Mouse (Mus musculus) MEL (cell line): ENCODE results near the gene Ppm1g. TPM values are rescaled to one million over a fixed set of nuclear protein-coding genes. Genes with fewer than 3 reads are reported as not detected.

Experiments
- DNase-seq: peaks from one replicate; pipeline ENCODE4 v3.0.0; 2011; ENCODE audit warnings: low read depth, low spot score
- H3K27ac ChIP-seq: 2 replicates; pipeline ENCODE4 v1.5.1; 2012; ENCODE audit warnings: low read depth, mild to moderate bottlenecking, control low read depth, low read length, moderate library complexity; ENCODE audit not compliant: control insufficient read depth
- H3K27me3 ChIP-seq, 2 experiments: fragments of 150-350 bp in 1 of 2; sonication (generic) in 1 of 2; 2 replicates each; pipeline ENCODE4 v1.6.1; 2012; ENCODE audit warnings: low read length in 2 of 2, mild to moderate bottlenecking in 2 of 2, improper control_type of control experiment in 1 of 2, moderate library complexity in 1 of 2; ENCODE audit not compliant: insufficient read depth in 2 of 2, control insufficient read depth in 1 of 2
- H3K36me3 ChIP-seq, 2 experiments: 2 replicates each; pipeline ENCODE4 v1.6.1; 2012 to 2014; ENCODE audit warnings: low read length in 2 of 2, improper control_type of control experiment in 1 of 2, inconsistent platforms in 1 of 2, mild to moderate bottlenecking in 1 of 2; ENCODE audit not compliant: insufficient read depth in 2 of 2, control insufficient read depth in 1 of 2
- H3K4me1 ChIP-seq, 2 experiments: fragments of 150-350 bp in 1 of 2; sonication (generic) in 1 of 2; 2 replicates each; pipeline ENCODE4 v1.6.1; 2012; ENCODE audit warnings: low read length in 2 of 2, improper control_type of control experiment in 1 of 2, mild to moderate bottlenecking in 1 of 2; ENCODE audit not compliant: insufficient read depth in 2 of 2, control insufficient read depth in 1 of 2
- H3K4me3 ChIP-seq, 2 experiments: fragments of 150-350 bp in 1 of 2; sonication (generic) in 1 of 2; 2 replicates each; pipeline ENCODE4 v1.5.1; 2012; ENCODE audit warnings: low read depth in 2 of 2, low read length in 2 of 2, mild to moderate bottlenecking in 2 of 2, moderate library complexity in 2 of 2, control low read depth in 1 of 2, improper control_type of control experiment in 1 of 2; ENCODE audit not compliant: control insufficient read depth in 1 of 2, insufficient read depth in 1 of 2
- H3K79me2 ChIP-seq: 2 replicates; pipeline ENCODE4 v1.6.1; 2012; ENCODE audit warnings: mild to moderate bottlenecking, low read length, moderate library complexity; ENCODE audit not compliant: control insufficient read depth, poor library complexity, insufficient read depth
- H3K9ac ChIP-seq: 2 replicates; pipeline ENCODE4 v1.6.1; 2012; ENCODE audit warnings: low read depth, mild to moderate bottlenecking, control low read depth, low read length, moderate library complexity; ENCODE audit not compliant: control insufficient read depth, poor library complexity, severe bottlenecking
- H3K9me3 ChIP-seq: fragments of 150-350 bp; sonication (generic); replicated peaks from 2 replicates; pipeline ENCODE4 v1.6.1; 2012; ENCODE audit warnings: mild to moderate bottlenecking, low read length, improper control_type of control experiment, moderate library complexity; ENCODE audit not compliant: insufficient read depth
- CHD1 ChIP-seq: IDR thresholded peaks from 2 replicates; pipeline ENCODE4 v1.6.1; 2012; ENCODE audit warnings: low read depth, mild to moderate bottlenecking, inconsistent platforms, low read length, improper control_type of control experiment
- CHD2 ChIP-seq: IDR thresholded peaks from 2 replicates; pipeline ENCODE4 v1.6.1; 2011; ENCODE audit warnings: low read length, improper control_type of control experiment
- CTCF ChIP-seq, 3 experiments: IDR thresholded peaks in 2 of 3; conservative IDR thresholded peaks in 1 of 3; 2 replicates each; pipeline ENCODE4 v1.5.1; 2011 to 2012; ENCODE audit warnings: low read length in 3 of 3, low read depth in 2 of 3, mild to moderate bottlenecking in 2 of 3, improper control_type of control experiment in 1 of 3, inconsistent platforms in 1 of 3, mixed read lengths in 1 of 3, moderate library complexity in 1 of 3; ENCODE audit not compliant: control insufficient read depth in 1 of 3, insufficient read depth in 1 of 3, poor library complexity in 1 of 3, severe bottlenecking in 1 of 3
- ELF1 ChIP-seq: IDR thresholded peaks from 2 replicates; pipeline ENCODE4 v1.6.1; 2014; ENCODE audit warnings: low read depth, mild to moderate bottlenecking, inconsistent platforms, low read length, improper control_type of control experiment, moderate library complexity
- GATA1 ChIP-seq: IDR thresholded peaks from 2 replicates; pipeline ENCODE4 v1.6.1; 2011; ENCODE audit warnings: low read depth, low read length, improper control_type of control experiment
- JUND ChIP-seq: IDR thresholded peaks from 2 replicates; pipeline ENCODE4 v1.6.1; 2011; ENCODE audit warnings: low read depth, mild to moderate bottlenecking, improper control_type of control experiment, low read length
- MAZ ChIP-seq: IDR thresholded peaks from 2 replicates; pipeline ENCODE4 v1.6.1; 2012; ENCODE audit warnings: low read depth, mild to moderate bottlenecking, inconsistent platforms, low read length, improper control_type of control experiment
- MEF2A ChIP-seq: IDR thresholded peaks from 2 replicates; pipeline ENCODE4 v1.6.1; 2014; ENCODE audit warnings: low read depth, mild to moderate bottlenecking, inconsistent platforms, low read length, improper control_type of control experiment; ENCODE audit not compliant: poor library complexity, insufficient replicate concordance, severe bottlenecking; ENCODE audit errors: extremely low read depth
- POLR2A ChIP-seq, 2 experiments: IDR thresholded peaks; 2 replicates each; pipeline ENCODE4 v1.6.1; 2011 to 2012; ENCODE audit warnings: low read length in 2 of 2, mild to moderate bottlenecking in 2 of 2, control low read depth in 1 of 2, improper control_type of control experiment in 1 of 2, low read depth in 1 of 2, moderate library complexity in 1 of 2; ENCODE audit not compliant: control insufficient read depth in 1 of 2, insufficient read depth in 1 of 2, poor library complexity in 1 of 2
- SIN3A ChIP-seq: IDR thresholded peaks from 2 replicates; pipeline ENCODE4 v1.6.1; 2012; ENCODE audit warnings: low read length, improper control_type of control experiment, inconsistent platforms
- TAL1 ChIP-seq: IDR thresholded peaks from 2 replicates; pipeline ENCODE4 v1.6.1; 2012; ENCODE audit warnings: mild to moderate bottlenecking, inconsistent platforms, low read length, moderate library complexity, mixed read lengths
- ZC3H11A ChIP-seq: IDR thresholded peaks from 2 replicates; pipeline ENCODE4 v1.6.1; 2012; ENCODE audit warnings: low read depth, mild to moderate bottlenecking, inconsistent platforms, low read length, improper control_type of control experiment
- ZMIZ1 ChIP-seq: IDR thresholded peaks from 2 replicates; pipeline ENCODE4 v1.6.1; 2012; ENCODE audit warnings: low read depth, mild to moderate bottlenecking, inconsistent platforms, low read length, improper control_type of control experiment, moderate library complexity
- polyA plus RNA-seq, 2 experiments: library from polyadenylated mRNA; stranded (reverse) in 1 of 2; unstranded in 1 of 2; fragments of >175 nt in 1 of 2; fragments of >200 nt in 1 of 2; gene quantifications; 2 replicates each; pipeline versions ENCODE4 v1.2.1 to v1.2.4; 2012; ENCODE audit warnings: low replicate concordance in 2 of 2, low read depth in 1 of 2; ENCODE audit not compliant: insufficient read length in 2 of 2, insufficient read depth in 1 of 2, missing spikeins in 1 of 2
- total RNA-seq: library from RNA; depleted of rRNA; stranded (reverse); fragments of 300-350 nt; gene quantifications from 2 replicates; pipeline ENCODE4 v1.2.3, GENCODE M21; 2012

Gene Ppm1g
- total and polyA plus RNA-seq, 3 experiments = 169 to 639 (median 408) TPM

DNA sequence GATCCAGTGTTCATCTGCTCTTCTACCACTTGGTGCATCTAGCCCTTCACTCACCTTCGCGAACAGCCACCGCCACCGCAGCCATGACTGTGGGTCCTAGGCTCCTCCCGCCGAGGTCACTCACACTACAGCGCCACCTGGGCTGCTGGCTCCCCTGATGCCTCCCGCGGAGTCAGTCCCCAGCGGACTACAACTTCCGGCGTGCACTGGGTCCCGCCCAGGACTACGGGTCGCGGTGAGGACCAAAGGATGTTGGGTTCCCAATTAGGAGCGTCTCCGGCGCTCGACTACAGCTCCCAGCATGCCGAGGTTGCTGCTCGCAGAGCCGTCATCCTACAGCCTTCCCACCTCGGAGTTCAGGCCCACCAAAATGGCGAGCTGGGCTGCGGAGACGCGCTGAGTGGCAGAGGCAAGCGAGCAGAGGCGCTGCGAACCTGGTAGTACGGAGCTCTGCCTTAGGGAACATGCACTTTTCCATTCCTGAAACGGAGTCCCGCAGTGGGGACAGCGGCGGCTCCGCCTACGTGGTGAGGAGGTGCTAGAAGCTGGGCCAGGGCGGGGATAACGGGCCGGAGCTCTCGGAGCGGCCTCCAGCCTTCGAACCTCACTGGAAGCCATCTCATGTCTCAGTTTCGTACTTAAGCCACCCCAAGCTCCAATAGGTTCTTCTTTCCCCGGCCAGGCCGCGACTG lies 27.4 kb downstream of the Ppm1g start, which contains the start of the genes Snx17 and Eif2b4 (continued):
- TF ChIP-seq SIN3A = peak; percentile 100
- peak; percentile 92 for TF ChIP-seq ZMIZ1
- TF ChIP-seq TAL1 = no peak
- peak; percentile 66; the same call in 1 of the 2 replicates for TF ChIP-seq CHD2

DNA sequence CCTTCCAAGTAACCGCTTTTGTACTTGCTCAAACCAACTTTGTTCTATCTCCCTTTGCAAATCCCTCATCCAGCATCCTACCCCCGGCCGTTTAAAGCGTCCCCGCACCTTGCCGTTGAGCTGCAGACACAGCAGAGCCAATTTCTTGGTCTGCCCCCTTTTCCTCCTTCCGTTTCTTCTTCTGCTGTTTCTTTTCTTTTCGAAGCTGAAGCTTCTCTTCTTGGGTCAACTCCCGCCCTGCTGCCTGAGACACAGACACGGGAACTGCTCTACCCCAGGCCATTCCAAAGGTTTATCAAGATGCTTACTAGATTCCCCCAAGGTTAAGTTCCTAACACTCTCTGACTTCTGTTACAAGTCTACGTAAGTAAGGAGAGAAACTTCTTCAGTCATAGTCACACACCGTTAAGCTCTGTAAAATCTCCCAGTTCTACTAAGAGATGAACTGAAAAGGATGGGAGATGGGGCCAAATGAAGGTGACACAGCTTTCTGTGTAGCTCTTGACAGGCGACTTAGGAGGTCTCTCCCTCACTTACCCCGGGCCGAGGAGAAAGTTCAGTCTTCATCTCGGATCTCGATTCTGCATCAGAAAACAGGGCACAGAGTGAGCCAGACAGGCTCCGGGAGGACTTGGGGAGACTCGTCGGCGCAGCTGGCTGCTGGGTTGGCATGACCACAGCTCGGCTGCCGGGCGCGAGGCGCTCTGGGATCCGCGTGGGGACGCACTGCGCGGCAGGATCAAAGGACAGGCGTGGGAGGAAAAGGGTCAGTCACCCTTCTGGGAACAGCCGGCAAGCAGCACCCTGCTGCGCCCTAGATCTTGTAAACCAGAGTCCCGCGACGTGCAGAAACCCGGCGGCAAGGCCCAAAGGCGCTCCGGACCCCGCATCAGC lies 28.2 kb downstream of the Ppm1g start:
- peaks cover 6 to 16% of the 10 kb centered on the region in 2 experiments for H3K36me3 ChIP-seq
- no peak for TF ChIP-seq GATA1
- 0 out of 2 replicates have a peak, but pooled peaks have one; percentile 18 for TF ChIP-seq MAZ
- TF ChIP-seq MEF2A = no peak
- peak; percentile 90; the same call in 1 of the 2 replicates for TF ChIP-seq CHD1
- TF ChIP-seq CTCF (IDR thresholded peaks at IDR 0.05 in 2 of 3, conservative IDR thresholded peaks at IDR 0.05 in 1 of 3; ENCODE audit: control insufficient read depth in 1 of 3, insufficient read depth in 1 of 3, low read depth in 2 of 3, low read length in 3 of 3, poor library complexity in 1 of 3, severe bottlenecking in 1 of 3) = 0 out of 6 replicates have a peak, but pooled peaks of 1 of the 3 experiments have one; percentile 19
- TF ChIP-seq ELF1 = no peak
- peak overlapping the region; percentile 57 for H3K27ac ChIP-seq
- H3K27me3 ChIP-seq = no peaks in the 10 kb centered on the region
- peak overlapping the region; percentile 65 to 82 for H3K4me3 ChIP-seq
- peaks cover 24% of the 10 kb centered on the region for H3K79me2 ChIP-seq
- H3K9me3 ChIP-seq = no peaks in the 10 kb centered on the region
- DNase-seq = no peak
- peaks cover 0 to 9% of the 10 kb centered on the region in 2 experiments; a peak in 1 of 4 replicates for H3K4me1 ChIP-seq
- H3K9ac ChIP-seq = peak overlapping the region; percentile 83

DNA sequence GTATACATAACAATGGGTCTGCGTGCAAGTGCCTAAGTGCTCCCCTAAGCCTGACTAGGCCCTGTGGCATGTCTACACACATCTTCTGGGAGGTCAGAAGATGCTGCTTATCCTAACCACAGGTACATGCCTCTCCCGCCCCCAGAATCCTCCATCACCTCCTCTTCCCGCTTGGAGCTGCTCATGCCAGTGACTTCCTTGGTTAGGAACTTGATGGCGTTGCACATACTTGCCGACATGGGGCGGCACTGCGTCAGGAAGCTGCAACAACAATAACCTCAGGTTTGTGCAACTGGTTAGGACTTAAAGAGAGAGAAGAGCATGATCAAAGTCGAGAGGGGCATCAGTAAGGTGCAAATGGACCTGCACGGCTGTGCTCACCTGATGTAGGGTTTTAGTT lies 30.3 kb downstream of the Ppm1g start:
- TF ChIP-seq GATA1 (no peak), CTCF (IDR thresholded peaks at IDR 0.05 in 2 of 3, conservative IDR thresholded peaks at IDR 0.05 in 1 of 3; ENCODE audit: control insufficient read depth in 1 of 3, insufficient read depth in 1 of 3, low read depth in 2 of 3, low read length in 3 of 3, poor library complexity in 1 of 3, severe bottlenecking in 1 of 3) (no peak), POLR2A (IDR thresholded peaks at IDR 0.05; ENCODE audit: control insufficient read depth in 1 of 2, insufficient read depth in 1 of 2, low read depth in 1 of 2, low read length in 2 of 2, poor library complexity in 1 of 2) (no peak), ZC3H11A (no peak), JUND (no peak)
- TF ChIP-seq, all 39 proteins: peak for 0
- Histone ChIP-seq H3K4me3 (no peak overlapping the region), H3K9me3 (no peaks in the 10 kb centered on the region), H3K27me3 (no peaks in the 10 kb centered on the region), H3K9ac (no peak overlapping the region), H3K4me1 (peaks cover 0 to 16% of the 10 kb centered on the region in 2 experiments; a peak in 3 of 4 replicates), H3K79me2 (peaks cover 24% of the 10 kb centered on the region), H3K27ac (no peak overlapping the region), H3K36me3 (peaks cover 7 to 19% of the 10 kb centered on the region in 2 experiments)
- no peak for DNase-seq
